Mouse (Mus musculus) Muller cell, postnatal 12 days (primary cell): ENCODE results near the gene Rara.
A peak's percentile ranks its signal among the peaks of the same experiment; 100 is the strongest.

Experiments
- DNase-seq: peaks from one replicate; pipeline ENCODE4 v3.0.0-alpha.2; 2015; ENCODE audit errors: inconsistent ontology term

Gene Rara

GRCm38 (mm10) chr11:98997659-98998058, 70.0 kb downstream of the Rara start:
- no peak for DNase-seq

- DNase-seq, result no peak
Observed at GRCm38 (mm10) chr11:98998776-98999175, 71.2 kb downstream of the Rara start.

GRCm38 (mm10) chr11:98999243-98999642, 71.6 kb downstream of the Rara start:
- no peak for DNase-seq

GRCm38 (mm10) chr11:99006788-99007187, 79.2 kb downstream of the Rara start:
- no peak for DNase-seq

- DNase-seq, result no peak
Observed at GRCm38 (mm10) chr11:99010124-99010523, 82.5 kb downstream of the Rara start.

- no peak for DNase-seq
Observed at GRCm38 (mm10) chr11:99010706-99011105, 83.1 kb downstream of the Rara start.

- DNase-seq, result no peak
Observed at GRCm38 (mm10) chr11:99013856-99014255, 86.2 kb downstream of the Rara start.

GRCm38 (mm10) chr11:99019844-99020243, 92.2 kb downstream of the Rara start:
- no peak for DNase-seq

GRCm38 (mm10) chr11:99022384-99022933, 94.8 kb downstream of the Rara start:
- DNase-seq, result no peak

GRCm38 (mm10) chr11:99023094-99023493, 95.5 kb downstream of the Rara start:
- DNase-seq, result no peak

- peak; percentile 97 for DNase-seq
Observed at GRCm38 (mm10) chr11:99023500-99024467, 96.2 kb downstream of the Rara start, which contains the start of gene Top2a. Top2a (minus strand) TSS chr11:99024189.
